Mouse (Mus musculus) ES-E14 (cell line): ENCODE data around the gene Safb2.

ENCODE experiments used
- CHD2 ChIP-seq: IDR thresholded peaks from 2 replicates; pipeline ENCODE4 v1.6.1; 2014; ENCODE audit warnings: mild to moderate bottlenecking, low read depth, low read length, inconsistent platforms
- HCFC1 ChIP-seq: IDR thresholded peaks from 2 replicates; pipeline ENCODE4 v1.6.1; 2012; ENCODE audit warnings: low read length, inconsistent platforms, borderline replicate concordance; ENCODE audit not compliant: insufficient read depth
- MAFK ChIP-seq: IDR thresholded peaks from 2 replicates; pipeline ENCODE4 v1.6.1; 2014; ENCODE audit warnings: mild to moderate bottlenecking, low read depth, low read length, inconsistent platforms; ENCODE audit not compliant: insufficient read depth
- ZC3H11A ChIP-seq: IDR thresholded peaks from 2 replicates; pipeline ENCODE4 v1.6.1; 2012; ENCODE audit warnings: low read depth, mild to moderate bottlenecking, inconsistent platforms, low read length, borderline replicate concordance
- ZNF384 ChIP-seq: IDR thresholded peaks from 2 replicates; pipeline ENCODE4 v1.6.1; 2012; ENCODE audit warnings: low read depth, low read length, inconsistent platforms

GRCm38 (mm10) chr17:56603186-56604069 is 19.0 kb upstream of the Safb2 start:
- no peak for TF ChIP-seq ZC3H11A
- no peak for TF ChIP-seq CHD2
- no peak for TF ChIP-seq ZNF384
- TF ChIP-seq HCFC1, result no peak
- no peak for TF ChIP-seq MAFK
